8 mouse cellular contexts compared by ENCODE assay signal in genomic region chr13:67332019-67332724, GRCm38 (mm10). TPM values are rescaled to one million over a fixed set of nuclear protein-coding genes. Genes with fewer than 3 reads are reported as not detected.
A peak's percentile ranks its signal among the peaks of the same experiment; 100 is the strongest.
DNase-seq lines count a peak whose midpoint lies in the region; ATAC-seq and TF ChIP-seq lines count a peak whose summit lies in the region.

Gene Zfp595, minus strand, starts transcription at chr13:67332570.

- peak; percentile 99 for ATAC-seq in hematopoietic stem cell, adult 5-6 weeks (replicated peaks in 1 of 2; ENCODE audit: insufficient read depth in 1 of 2, low FRiP score in 2 of 2, low TSS enrichment in 1 of 2, low read depth in 1 of 2, poor library complexity in 2 of 2, severe bottlenecking in 2 of 2)
- peak; percentile 94 for ATAC-seq in lung, embryonic 16.5 days (ENCODE audit: low read depth)

- peak within 1 kb of the TSS; percentile 40 for H3K27ac ChIP-seq in MEL (ENCODE audit: control insufficient read depth, low read depth, low read length)
- peak within 1 kb of the TSS; percentile 56 for H3K27ac ChIP-seq in lung, embryonic 16.5 days (ENCODE audit: low read length)

- no peak; the same call in 1 of the 2 replicates for TF ChIP-seq RAD21 in MEL (IDR thresholded peaks at IDR 0.05; ENCODE audit: low read depth, low read length)

- peaks cover under 1 to 2% of the 10 kb centered on the region in 2 experiments; a peak in 1 of 4 replicates for H3K36me3 ChIP-seq in MEL (ENCODE audit: control insufficient read depth in 1 of 2, insufficient read depth in 2 of 2, low read length in 2 of 2)
- no peaks in the 10 kb centered on the region for H3K36me3 ChIP-seq in lung, embryonic 16.5 days (ENCODE audit: control insufficient read depth, insufficient read depth, low read length)

- TF ChIP-seq EP300 in MEL (IDR thresholded peaks at IDR 0.05; ENCODE audit: low read depth in 1 of 2, low read length in 2 of 2): no peak

- H3K79me2 ChIP-seq in MEL (ENCODE audit: control insufficient read depth, insufficient read depth, low read length, poor library complexity): no peaks in the 10 kb centered on the region

- TF ChIP-seq POLR2A in MEL (IDR thresholded peaks at IDR 0.05; ENCODE audit: control insufficient read depth in 1 of 2, insufficient read depth in 1 of 2, low read depth in 1 of 2, low read length in 2 of 2, poor library complexity in 1 of 2): peak in 1 of 2 experiments; percentile 66; a peak in 2 of 4 replicates

- peak; percentile 90 for DNase-seq in MEL (ENCODE audit: low read depth, low spot score)
- peak; percentile 69 for DNase-seq in cerebellum, adult 8-10 months
- peak; percentile 79 for DNase-seq in forelimb bud, embryonic 11.5 days (ENCODE audit: low read depth, low spot score)
- DNase-seq in layer of hippocampus, adult 9-10 months (ENCODE audit: low spot score): peak; percentile 89
- DNase-seq in ovary, postnatal 10 days (ENCODE audit: low spot score): peak; percentile 54
- DNase-seq in thymus, postnatal 10 days (ENCODE audit: low spot score in 2 of 2): peak; percentile 69 to 77

- peak; percentile 16 to 48 (median 47); a peak in 5 of 6 replicates for TF ChIP-seq CTCF in MEL (IDR thresholded peaks at IDR 0.05 in 2 of 3, conservative IDR thresholded peaks at IDR 0.05 in 1 of 3; ENCODE audit: control insufficient read depth in 1 of 3, insufficient read depth in 1 of 3, low read depth in 2 of 3, low read length in 3 of 3, poor library complexity in 1 of 3, severe bottlenecking in 1 of 3)

- no peaks in the 10 kb centered on the region for H3K4me1 ChIP-seq in MEL (ENCODE audit: control insufficient read depth in 1 of 2, insufficient read depth in 2 of 2, low read length in 2 of 2)
- peaks cover 7% of the 10 kb centered on the region for H3K4me1 ChIP-seq in lung, embryonic 16.5 days (replicated peaks; ENCODE audit: control insufficient read depth, insufficient read depth, low read length)

- H3K9ac ChIP-seq in MEL (ENCODE audit: control insufficient read depth, low read depth, low read length, poor library complexity, severe bottlenecking): peak within 1 kb of the TSS; percentile 51
- H3K9ac ChIP-seq in lung, embryonic 16.5 days (ENCODE audit: low read length): peak within 1 kb of the TSS; percentile 78

- H3K9me3 ChIP-seq in MEL (replicated peaks; ENCODE audit: insufficient read depth, low read length): no peaks in the 10 kb centered on the region
- no peaks in the 10 kb centered on the region for H3K9me3 ChIP-seq in lung, embryonic 16.5 days (ENCODE audit: control insufficient read depth, low read length)

- no peaks in the 10 kb centered on the region for H3K27me3 ChIP-seq in MEL (ENCODE audit: control insufficient read depth in 1 of 2, insufficient read depth in 2 of 2, low read length in 2 of 2)
- H3K27me3 ChIP-seq in lung, embryonic 16.5 days (ENCODE audit: control insufficient read depth, insufficient read depth, low read depth, low read length): no peaks in the 10 kb centered on the region

- H3K4me2 ChIP-seq in lung, embryonic 16.5 days (ENCODE audit: low read depth, low read length): peak within 1 kb of the TSS; percentile 78

- WGBS in lung, embryonic 16.5 days: 7% methylated on average over 17 of the region's 17 CpGs

- H3K4me3 ChIP-seq in MEL (ENCODE audit: control insufficient read depth in 1 of 2, insufficient read depth in 1 of 2, low read depth in 2 of 2, low read length in 2 of 2): peak within 1 kb of the TSS; percentile 59 to 67
- peak within 1 kb of the TSS; percentile 63 for H3K4me3 ChIP-seq in lung, embryonic 16.5 days (ENCODE audit: low read length)

TF ChIP-seq in MEL, 35 proteins besides CTCF, POLR2A, EP300 and RAD21:
- TF ChIP-seq MAX (IDR thresholded peaks at IDR 0.05; ENCODE audit: low read length) (peak; percentile 29; the same call in 1 of the 2 replicates), SIN3A (IDR thresholded peaks at IDR 0.05; ENCODE audit: low read length) (peak; percentile 76), HCFC1 (IDR thresholded peaks at IDR 0.05; ENCODE audit: low read depth, low read length) (peak; percentile 92), ZNF384 (IDR thresholded peaks at IDR 0.05; ENCODE audit: low read depth, low read length) (no peak), NELFE (IDR thresholded peaks at IDR 0.05; ENCODE audit: low read depth, low read length) (peak; percentile 31), UBTF (IDR thresholded peaks at IDR 0.05; ENCODE audit: borderline replicate concordance, insufficient read depth, low read depth, low read length) (no peak), RCOR1 (IDR thresholded peaks at IDR 0.05; ENCODE audit: low read depth, low read length) (no peak), TCF12 (IDR thresholded peaks at IDR 0.05; ENCODE audit: low read depth, low read length) (0 out of 2 replicates have a peak, but pooled peaks have one; percentile 4), TBP (IDR thresholded peaks at IDR 0.05; ENCODE audit: low read depth, low read length) (peak; percentile 62; the same call in 1 of the 2 replicates), ETS1 (IDR thresholded peaks at IDR 0.05; ENCODE audit: low read depth, low read length) (peak; percentile 44; the same call in 1 of the 2 replicates), BHLHE40 (IDR thresholded peaks at IDR 0.05; ENCODE audit: borderline replicate concordance, low read depth, low read length) (no peak), ZC3H11A (IDR thresholded peaks at IDR 0.05; ENCODE audit: low read depth, low read length) (no peak), GATA1 (IDR thresholded peaks at IDR 0.05; ENCODE audit: low read depth, low read length) (peak; percentile 63), KAT2A (conservative IDR thresholded peaks at IDR 0.05; ENCODE audit: low read depth, low read length) (peak; percentile 57; the same call in 1 of the 2 replicates), ELF1 (IDR thresholded peaks at IDR 0.05; ENCODE audit: low read depth, low read length) (peak; percentile 87)

RNA-seq across cellular contexts. Expression of gene Zfp595, which starts in this region (rescaled TPM):
- total RNA-seq in MEL (2012; rRNA removed): 3.2 and 3.9 TPM in 2 replicates
- 1 to 10 TPM in 1 of 2 experiments, not detected in 1; 2.6 TPM for polyA plus RNA-seq in MEL (2012; ENCODE audit: insufficient read depth in 1 of 2, insufficient read length in 2 of 2, low read depth in 1 of 2, low replicate concordance in 2 of 2, missing spikeins in 1 of 2)
- 10.0 and 10.1 TPM in 2 replicates for total RNA-seq in hematopoietic stem cell, adult 5-6 weeks (2017)
- polyA plus RNA-seq in lung, embryonic 16.5 days (2015; fragmentation: Nextera tagmentation; extraction: Ambion mirVana): 2.3 and 2.8 TPM in 2 replicates

Comparison
In these comparisons a context has a peak if more than half of its experiments do, and no peak if none do; other contexts are left out.
1. Peak in every context shown above with its lines: DNase-seq, ATAC-seq, H3K4me3 ChIP-seq and H3K27ac ChIP-seq.